Mouse (Mus musculus) heart, embryonic 15.5 days (tissue): ENCODE results near the gene Dffb. TPM values are rescaled to one million over a fixed set of nuclear protein-coding genes. Genes with fewer than 3 reads are reported as not detected.
"Not testable (repeated sequence)": the region's sequence is repeated elsewhere in the genome, so short reads cannot be mapped to it uniquely, and the experiment has no call there.

Experiments used
- ATAC-seq: fragments of 200-750 bp; cut with Nextera tagmentation; replicated peaks from 2 replicates; pipeline ENCODE4 v1.8.0; 2017; ENCODE audit warnings: low read depth, moderate TSS enrichment; ENCODE audit not compliant: insufficient number of reproducible peaks, insufficient read depth, low FRiP score
- H3K27ac ChIP-seq: fragments of 300-500 bp; sonication (generic); 2 replicates; pipeline ENCODE4 v1.5.1; 2015; ENCODE audit warnings: mild to moderate bottlenecking, inconsistent platforms
- H3K27me3 ChIP-seq: fragments of 300-500 bp; sonication (generic); 2 replicates; pipeline ENCODE4 v1.6.1; 2015; ENCODE audit warnings: inconsistent platforms
- H3K36me3 ChIP-seq: fragments of 300-500 bp; sonication (generic); 2 replicates; pipeline ENCODE4 v1.6.1; 2015; ENCODE audit warnings: mild to moderate bottlenecking, inconsistent platforms
- H3K4me1 ChIP-seq: fragments of 300-500 bp; sonication (generic); replicated peaks from 2 replicates; pipeline ENCODE4 v1.6.1; 2015; ENCODE audit warnings: inconsistent platforms
- H3K4me2 ChIP-seq: fragments of 300-500 bp; sonication (generic); 2 replicates; pipeline ENCODE4 v1.6.1; 2015; ENCODE audit warnings: inconsistent platforms, mild to moderate bottlenecking, moderate library complexity
- H3K4me3 ChIP-seq: fragments of 300-500 bp; sonication (generic); 2 replicates; pipeline ENCODE4 v1.5.1; 2015; ENCODE audit warnings: mild to moderate bottlenecking, inconsistent platforms
- H3K9ac ChIP-seq: fragments of 300-500 bp; sonication (generic); 2 replicates; pipeline ENCODE4 v1.6.1; 2015; ENCODE audit warnings: mild to moderate bottlenecking, inconsistent platforms
- H3K9me3 ChIP-seq: fragments of 300-500 bp; sonication (generic); replicated peaks from 2 replicates; pipeline ENCODE4 v1.6.1; 2016; ENCODE audit warnings: inconsistent platforms
- WGBS: fragments of 180-500 bp; shearing (Covaris S2); methylation state at CpG from one replicate; pipeline ENCODE4 v1.1.7; 2015; ENCODE audit warnings: mixed read lengths; 5-methylcytosine and 5-hydroxymethylcytosine counted together
- polyA plus RNA-seq: library from polyadenylated mRNA; unstranded; fragments of >200 nt; fragmentation: Nextera tagmentation; extraction: Ambion mirVana; gene quantifications from 2 replicates; pipeline ENCODE4 v1.2.1, GENCODE M21; 2015

Gene Dffb
- polyA plus RNA-seq, 1 experiment from 2014 or later = 5.5 TPM

DNA sequence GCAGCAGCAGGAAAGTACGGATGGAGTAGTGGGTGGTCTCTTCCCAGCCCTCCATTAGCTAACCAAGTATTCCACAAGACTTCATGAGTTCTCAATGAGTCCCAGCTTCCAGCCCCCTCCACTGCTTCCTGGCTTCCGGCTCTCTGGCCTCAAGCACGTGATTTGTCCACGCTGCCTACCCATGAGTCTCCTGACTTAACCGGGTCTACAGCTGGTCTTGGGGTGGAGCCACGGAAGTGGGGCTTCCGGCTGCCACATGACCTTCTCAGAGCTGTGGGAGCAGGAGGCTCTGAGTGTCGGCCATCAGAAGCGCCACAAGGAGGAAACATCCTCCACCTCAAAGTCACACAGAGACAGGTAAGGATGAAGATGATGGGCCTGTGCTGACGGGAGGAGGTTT is 45.5 kb downstream of the Dffb start:
- Histone ChIP-seq H3K9ac (no peak overlapping the region), H3K9me3 (no peaks in the 10 kb centered on the region), H3K4me1 (no peaks in the 10 kb centered on the region), H3K36me3 (no peaks in the 10 kb centered on the region), H3K27ac (no peak overlapping the region), H3K4me3 (no peak overlapping the region), H3K27me3 (peaks cover 6% of the 10 kb centered on the region; the same call in 1 of the 2 replicates), H3K4me2 (no peak overlapping the region)
- WGBS = 62% methylated on average over 10 of the region's 10 CpGs
- ATAC-seq = no peak

DNA sequence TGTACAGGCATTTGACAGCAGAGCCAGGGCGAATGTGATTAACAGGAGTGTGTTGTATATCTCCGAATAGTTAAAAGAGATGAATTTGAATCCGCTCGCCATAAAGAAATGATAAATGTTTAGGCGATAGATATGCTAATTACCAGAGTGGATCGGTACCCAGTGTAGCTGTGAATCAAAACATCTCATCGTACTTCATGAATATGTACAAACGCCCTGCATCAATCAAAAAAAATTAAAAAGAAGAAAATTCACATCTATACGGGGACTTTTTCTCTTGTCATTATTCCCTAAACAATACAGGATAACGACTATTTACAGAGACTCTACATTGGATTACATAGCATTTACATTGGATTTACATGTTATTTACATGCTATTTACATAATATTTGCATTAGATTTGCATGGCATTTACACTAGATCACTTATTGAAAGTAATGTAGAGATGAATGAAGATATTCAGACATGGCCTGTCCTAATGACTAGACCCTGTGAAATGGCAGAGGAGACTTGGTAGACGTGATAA is 46.1 kb downstream of the Dffb start:
- Histone ChIP-seq H3K36me3 (no peaks in the 10 kb centered on the region), H3K4me2 (no peak overlapping the region), H3K4me3 (no peak overlapping the region), H3K4me1 (no peaks in the 10 kb centered on the region), H3K9me3 (no peaks in the 10 kb centered on the region), H3K9ac (no peak overlapping the region), H3K27me3 (peaks cover 7% of the 10 kb centered on the region; the same call in 1 of the 2 replicates), H3K27ac (no peak overlapping the region)
- 78% methylated on average over 11 of the region's 11 CpGs for WGBS
- no peak for ATAC-seq

DNA sequence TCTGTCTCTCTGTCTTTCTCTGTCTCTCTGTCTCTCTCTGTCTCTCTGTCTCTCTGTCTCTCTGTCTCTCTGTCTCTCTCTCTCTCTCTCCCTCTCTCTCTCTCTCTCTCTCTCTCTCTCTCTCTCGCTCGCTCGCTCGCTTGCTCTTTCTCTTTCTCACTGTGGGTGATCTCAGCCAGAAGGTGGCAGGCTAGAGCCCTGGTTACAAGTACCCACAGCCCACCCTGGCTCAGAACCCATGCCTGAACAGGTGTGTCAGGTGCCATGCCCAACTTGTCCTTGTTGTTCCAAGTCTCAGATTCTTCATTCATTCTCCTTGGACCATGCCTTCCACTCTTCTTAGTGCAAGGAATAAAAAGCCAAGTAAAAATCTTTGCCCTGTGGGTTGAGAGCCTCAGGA is 52.8 kb downstream of the Dffb start:
- not testable (repeated sequence) for H3K4me3 ChIP-seq, H3K9me3 ChIP-seq, H3K36me3 ChIP-seq, H3K9ac ChIP-seq, H3K4me2 ChIP-seq, ATAC-seq, H3K4me1 ChIP-seq, H3K27ac ChIP-seq
- 49% methylated on average over 4 of the region's 4 CpGs for WGBS
- peaks cover 15% of the 10 kb centered on the region for H3K27me3 ChIP-seq

DNA sequence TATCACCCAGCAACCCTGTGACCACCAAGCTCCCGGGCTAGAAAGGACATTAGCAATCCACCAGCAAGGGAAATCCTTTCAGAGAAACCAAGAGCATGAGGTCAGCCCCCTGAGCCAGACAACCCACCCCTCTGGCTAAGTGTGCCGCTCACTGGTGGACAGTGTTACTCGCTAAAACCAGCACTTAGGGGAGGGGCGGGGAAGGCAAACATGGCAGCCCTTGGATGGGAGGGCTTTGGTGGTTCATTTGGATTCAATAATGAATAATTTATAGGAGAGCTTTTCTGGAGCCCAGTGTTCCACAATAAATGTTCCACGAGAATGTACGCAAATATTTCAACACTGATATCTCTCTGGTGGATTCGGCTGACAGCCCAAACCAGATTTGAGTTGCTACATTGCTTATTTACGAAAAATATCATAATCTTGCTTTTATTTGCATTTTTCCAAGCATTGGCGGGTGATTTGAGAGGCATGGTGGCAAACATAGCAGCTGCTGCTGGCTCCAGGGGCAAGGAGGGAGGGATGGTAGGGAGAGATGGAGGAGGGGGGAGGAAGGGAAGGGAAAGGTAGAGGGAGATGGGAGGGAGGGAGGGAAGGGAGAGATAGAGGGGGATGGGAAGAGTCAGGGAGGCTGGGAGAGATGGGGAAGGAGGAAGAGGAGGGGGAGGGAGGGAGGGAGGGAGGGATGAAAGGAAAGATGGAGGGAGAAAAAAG is 54.3 kb downstream of the Dffb start:
- no peaks in the 10 kb centered on the region for H3K9me3 ChIP-seq
- H3K4me1 ChIP-seq = no peaks in the 10 kb centered on the region
- no peaks in the 10 kb centered on the region for H3K36me3 ChIP-seq
- no peak for ATAC-seq
- peaks cover 15% of the 10 kb centered on the region for H3K27me3 ChIP-seq
- no peak overlapping the region for H3K4me2 ChIP-seq
- no peak overlapping the region for H3K9ac ChIP-seq
- no peak overlapping the region for H3K4me3 ChIP-seq
- H3K27ac ChIP-seq = no peak overlapping the region
- WGBS = 62% methylated on average over 9 of the region's 9 CpGs

DNA sequence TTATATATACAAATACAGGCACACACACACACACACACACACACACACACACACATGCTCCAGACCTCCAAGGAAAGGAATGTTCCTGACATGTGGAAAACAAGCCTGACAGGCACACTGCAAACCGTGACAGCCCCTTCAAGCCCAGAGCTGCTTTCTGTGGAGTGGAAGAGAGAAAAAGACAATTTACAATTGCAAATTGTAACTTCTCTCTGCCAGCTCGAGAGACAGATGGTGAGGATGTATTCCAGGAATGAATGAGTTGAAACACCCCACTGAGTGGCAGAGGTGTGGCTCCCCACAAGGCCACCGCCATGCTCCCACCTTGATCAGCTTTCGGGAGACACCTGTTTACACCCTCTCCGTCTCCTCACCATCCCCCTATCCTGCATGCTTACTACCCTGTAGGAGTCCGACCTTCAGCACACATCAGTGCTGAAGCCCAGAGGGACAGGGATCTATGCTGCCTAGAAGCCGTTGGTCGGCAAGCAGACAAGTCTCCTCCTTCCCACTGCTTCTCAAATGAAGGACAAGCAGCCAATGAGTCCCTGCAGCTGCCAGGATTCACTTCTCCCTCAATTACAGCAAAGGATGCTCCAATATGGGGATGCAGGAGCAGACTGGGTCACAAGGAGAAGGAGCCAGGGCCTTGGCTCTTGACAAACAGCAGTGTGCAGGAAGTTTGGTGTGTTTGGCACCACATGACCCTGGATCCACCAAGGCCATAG is 57.0 kb downstream of the Dffb start:
- Histone ChIP-seq H3K4me2 (no peak overlapping the region), H3K36me3 (no peaks in the 10 kb centered on the region), H3K27me3 (peaks cover 3% of the 10 kb centered on the region), H3K27ac (no peak overlapping the region), H3K9me3 (no peaks in the 10 kb centered on the region), H3K4me3 (no peak overlapping the region), H3K4me1 (no peaks in the 10 kb centered on the region), H3K9ac (no peak overlapping the region)
- no peak for ATAC-seq
- 30% methylated on average over 8 of the region's 8 CpGs for WGBS

Other genes with a start within 250 kb of the Dffb start
- gene A430005L14Rik, start 17.9 kb downstream of the Dffb start, polyA plus RNA-seq = 42.7 and 46.8 TPM in 2 replicates
- 11.6 and 16.2 TPM in 2 replicates for gene Cep104, start 68 bp upstream of the Dffb start, polyA plus RNA-seq
- gene Lrrc47, start 36.6 kb upstream of the Dffb start, polyA plus RNA-seq = 13.4 and 20.9 TPM in 2 replicates
- gene Smim1, start 51.1 kb upstream of the Dffb start, polyA plus RNA-seq = 41.4 and 52.6 TPM in 2 replicates
- not detected in 2 replicates for gene Ccdc27, start 67.6 kb upstream of the Dffb start, polyA plus RNA-seq
- 0.26 and 0.36 TPM in 2 replicates for gene Trp73, start 165.1 kb upstream of the Dffb start, polyA plus RNA-seq
- gene Wrap73, start 167.2 kb upstream of the Dffb start, polyA plus RNA-seq = 19.5 and 25.7 TPM in 2 replicates
- gene Tprgl, start 185.5 kb upstream of the Dffb start, polyA plus RNA-seq = 116 and 145 TPM in 2 replicates
- 31.5 and 47.7 TPM in 2 replicates for gene Megf6, start 195.6 kb upstream of the Dffb start, polyA plus RNA-seq